Mouse (Mus musculus) forebrain, embryonic 13.5 days (tissue): ENCODE measurements around the gene Olfr20. TPM values are rescaled to one million over a fixed set of nuclear protein-coding genes. Genes with fewer than 3 reads are reported as not detected.

Experiments
- ATAC-seq: fragments of 200-750 bp; cut with Nextera tagmentation; 2 replicates; pipeline ENCODE4 v1.8.0; 2017
- H3K27ac ChIP-seq: fragments of 300-500 bp; sonication (generic); 2 replicates; pipeline ENCODE4 v1.5.1; 2015; ENCODE audit warnings: inconsistent platforms, mild to moderate bottlenecking, moderate library complexity
- H3K27me3 ChIP-seq: fragments of 300-500 bp; sonication (generic); 2 replicates; pipeline ENCODE4 v1.6.1; 2015; ENCODE audit warnings: mild to moderate bottlenecking, inconsistent platforms
- H3K36me3 ChIP-seq: fragments of 300-500 bp; sonication (generic); 2 replicates; pipeline ENCODE4 v1.6.1; 2015; ENCODE audit warnings: mild to moderate bottlenecking, inconsistent platforms; ENCODE audit not compliant: poor library complexity, severe bottlenecking
- H3K4me1 ChIP-seq: fragments of 300-500 bp; sonication (generic); 2 replicates; pipeline ENCODE4 v1.6.1; 2015; ENCODE audit warnings: inconsistent platforms
- H3K4me2 ChIP-seq: fragments of 300-500 bp; sonication (generic); 2 replicates; pipeline ENCODE4 v1.6.1; 2015; ENCODE audit warnings: inconsistent platforms, mild to moderate bottlenecking, moderate library complexity
- H3K4me3 ChIP-seq: fragments of 300-500 bp; sonication (generic); 2 replicates; pipeline ENCODE4 v1.5.1; 2015; ENCODE audit warnings: mild to moderate bottlenecking, inconsistent platforms
- H3K9ac ChIP-seq: fragments of 300-500 bp; sonication (generic); 2 replicates; pipeline ENCODE4 v1.6.1; 2015; ENCODE audit warnings: mild to moderate bottlenecking, inconsistent platforms
- H3K9me3 ChIP-seq: fragments of 300-500 bp; sonication (generic); replicated peaks from 2 replicates; pipeline ENCODE4 v1.6.1; 2016; ENCODE audit warnings: inconsistent platforms
- WGBS: fragments of 180-500 bp; shearing (Covaris S2); methylation state at CpG from one replicate; pipeline ENCODE4 v1.1.7; 2015; 5-methylcytosine and 5-hydroxymethylcytosine counted together
- polyA plus RNA-seq: library from polyadenylated mRNA; unstranded; fragments of >200 nt; fragmentation: Nextera tagmentation; extraction: Ambion mirVana; gene quantifications from 2 replicates; pipeline ENCODE4 v1.2.1, GENCODE M21; 2015

Gene Olfr20
- polyA plus RNA-seq, 1 experiment from 2014 or later = not detected

GRCm38 (mm10) chr11:73395374-73395773 is 44.8 kb downstream of the Olfr20 start:
- no peaks in the 10 kb centered on the region for H3K4me1 ChIP-seq
- H3K27me3 ChIP-seq = no peaks in the 10 kb centered on the region
- no peak overlapping the region for H3K9ac ChIP-seq
- H3K27ac ChIP-seq = no peak overlapping the region
- peaks cover 6% of the 10 kb centered on the region; the same call in 1 of the 2 replicates for H3K9me3 ChIP-seq
- no peak for ATAC-seq
- 75% methylated on average over 4 of the region's 4 CpGs for WGBS
- H3K4me2 ChIP-seq = no peak overlapping the region
- no peak overlapping the region for H3K4me3 ChIP-seq
- no peaks in the 10 kb centered on the region for H3K36me3 ChIP-seq

GRCm38 (mm10) chr11:73399514-73399913 is 48.9 kb downstream of the Olfr20 start, which contains the start of gene Olfr1:
TSS of gene Olfr1 (minus strand) at chr11:73399614.
- Histone ChIP-seq H3K4me3 (no peak within 1 kb of the TSS), H3K27ac (no peak within 1 kb of the TSS), H3K4me1 (no peaks in the 10 kb centered on the region), H3K27me3 (no peaks in the 10 kb centered on the region), H3K9ac (no peak within 1 kb of the TSS), H3K4me2 (no peak within 1 kb of the TSS), H3K36me3 (no peaks in the 10 kb centered on the region), H3K9me3 (peaks cover 6% of the 10 kb centered on the region; the same call in 1 of the 2 replicates)
- ATAC-seq = no peak

Other genes with a start within 250 kb of the Olfr20 start
- gene Haspin, start 212.5 kb upstream of the Olfr20 start, polyA plus RNA-seq = 13.0 and 13.1 TPM in 2 replicates
- 0.26 and 0.30 TPM in 2 replicates for gene P2rx5, start 190.4 kb upstream of the Olfr20 start, polyA plus RNA-seq
- gene Emc6, start 173.7 kb upstream of the Olfr20 start, polyA plus RNA-seq = 133 and 136 TPM in 2 replicates
- gene Tax1bp3, start 173.7 kb upstream of the Olfr20 start, polyA plus RNA-seq = 174 and 181 TPM in 2 replicates
- gene Ctns, start 151.7 kb upstream of the Olfr20 start, polyA plus RNA-seq = 17.0 and 17.8 TPM in 2 replicates
- gene Shpk, start 151.3 kb upstream of the Olfr20 start, polyA plus RNA-seq = 1.2 TPM in 2 replicates
- not detected in 2 replicates for gene Trpv1, start 116.5 kb upstream of the Olfr20 start, polyA plus RNA-seq
- gene Trpv3, start 83.4 kb upstream of the Olfr20 start, polyA plus RNA-seq = 0.04 TPM in 2 replicates
- not detected in 2 replicates for gene Aspa, start 21.2 kb upstream of the Olfr20 start, polyA plus RNA-seq
- gene Gm49340, start 21.0 kb upstream of the Olfr20 start, polyA plus RNA-seq = not detected in 2 replicates
- not detected in 2 replicates for gene Spata22, start 21.0 kb upstream of the Olfr20 start, polyA plus RNA-seq
- gene Olfr376, start 20.5 kb downstream of the Olfr20 start, polyA plus RNA-seq = not detected in 2 replicates
- not detected in 2 replicates for gene Olfr1, start 48.8 kb downstream of the Olfr20 start, polyA plus RNA-seq
- not detected in 2 replicates for gene Olfr378, start 77.7 kb downstream of the Olfr20 start, polyA plus RNA-seq
- gene Olfr380, start 106.7 kb downstream of the Olfr20 start, polyA plus RNA-seq = not detected in 2 replicates
- gene Olfr381, start 140.8 kb downstream of the Olfr20 start, polyA plus RNA-seq = not detected in 2 replicates
- gene Olfr382, start 166.4 kb downstream of the Olfr20 start, polyA plus RNA-seq = not detected in 2 replicates
- not detected in 2 replicates for gene Olfr385, start 242.2 kb downstream of the Olfr20 start, polyA plus RNA-seq
- gene Olfr384, start 247.8 kb downstream of the Olfr20 start, polyA plus RNA-seq = not detected in 2 replicates